Mouse (Mus musculus) cerebellum, postnatal 4 days (tissue): Measurements from ENCODE around the gene Gng12.

Source experiments
- DNase-seq, 2 experiments: peaks; one replicate each; pipeline ENCODE4 v3.0.0; 2022; ENCODE audit warnings: low spot score in 2 of 2, mixed read lengths in 1 of 2

The Gng12 gene

DNA sequence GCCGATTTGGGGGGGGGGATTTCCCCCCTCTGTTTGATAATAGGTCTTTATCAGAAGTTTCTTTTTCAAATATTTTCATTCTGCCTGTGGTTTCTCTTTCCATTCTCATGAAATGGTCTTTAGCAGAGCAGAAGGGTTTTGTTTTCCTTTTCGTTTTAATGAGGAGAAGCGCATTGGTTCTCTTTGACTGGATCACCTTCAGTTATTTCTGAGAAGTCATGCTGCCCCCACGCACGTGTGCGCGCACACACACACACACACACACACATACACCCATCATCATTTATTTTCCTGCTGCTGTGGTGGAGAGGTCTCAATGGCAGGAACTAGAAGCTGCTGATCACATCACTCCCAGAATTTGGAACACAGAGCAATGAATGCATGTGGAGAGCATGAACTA, 20.8 kb downstream of the Gng12 start:
- no peak for DNase-seq

DNA sequence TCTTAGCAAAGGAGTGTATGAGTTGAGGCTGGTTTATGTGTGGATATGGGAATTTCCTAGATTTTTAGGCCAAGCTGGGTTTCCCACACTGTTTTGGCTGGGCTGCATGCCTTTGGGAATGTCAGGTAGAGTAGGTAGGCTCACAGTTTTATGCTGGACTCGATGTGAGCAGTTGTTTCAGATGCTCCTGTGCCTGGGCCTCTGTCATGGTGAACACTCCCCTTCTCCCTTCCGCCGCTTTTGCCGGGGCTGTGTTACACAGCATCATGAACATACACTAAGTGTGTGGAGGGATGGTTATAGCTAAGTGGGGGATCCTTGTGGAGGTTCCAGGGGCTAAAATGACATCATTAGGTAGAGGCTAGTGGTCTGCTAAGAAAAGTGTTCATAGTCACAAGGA, 24.6 kb downstream of the Gng12 start:
- DNase-seq = no peak

DNA sequence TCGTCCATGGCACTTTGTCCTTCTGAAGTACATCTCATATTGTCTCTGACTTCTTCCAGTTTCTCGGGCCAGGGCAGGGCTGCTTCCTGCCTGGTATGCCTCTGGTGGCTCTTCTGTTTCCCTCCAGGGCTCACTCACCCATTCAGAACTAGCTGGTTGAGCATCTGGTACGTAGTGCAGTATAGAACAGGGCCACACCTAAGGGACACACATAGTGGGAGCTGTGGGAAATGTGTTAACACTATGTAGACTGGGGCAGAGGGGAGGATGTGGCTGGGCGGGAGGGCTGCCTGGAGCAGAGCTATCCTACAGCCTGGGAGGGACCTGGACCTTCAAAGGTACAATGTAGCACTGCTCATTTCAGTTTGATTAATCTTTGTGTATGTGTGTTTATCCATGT, 25.6 kb downstream of the Gng12 start:
- no peak for DNase-seq

DNA sequence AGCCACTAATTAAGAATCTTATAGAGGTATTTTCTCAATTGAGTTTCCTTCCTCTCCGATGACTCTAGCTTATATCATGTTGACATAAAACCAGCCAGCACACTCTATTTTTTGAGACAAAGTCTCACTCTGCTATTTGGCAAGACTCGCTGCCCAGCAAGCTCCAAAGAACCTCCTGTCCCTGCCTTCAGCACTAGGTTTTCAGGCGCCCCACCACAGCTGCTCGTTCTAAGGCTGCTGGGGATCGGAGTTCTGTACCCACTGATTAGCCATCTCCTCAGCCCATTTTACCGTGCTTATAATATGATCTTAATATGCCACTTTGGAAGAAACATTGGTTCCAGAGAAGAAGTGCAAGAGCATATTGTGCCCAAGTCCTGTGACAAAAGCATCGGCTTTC, 26.3 kb downstream of the Gng12 start:
- no peak for DNase-seq

DNA sequence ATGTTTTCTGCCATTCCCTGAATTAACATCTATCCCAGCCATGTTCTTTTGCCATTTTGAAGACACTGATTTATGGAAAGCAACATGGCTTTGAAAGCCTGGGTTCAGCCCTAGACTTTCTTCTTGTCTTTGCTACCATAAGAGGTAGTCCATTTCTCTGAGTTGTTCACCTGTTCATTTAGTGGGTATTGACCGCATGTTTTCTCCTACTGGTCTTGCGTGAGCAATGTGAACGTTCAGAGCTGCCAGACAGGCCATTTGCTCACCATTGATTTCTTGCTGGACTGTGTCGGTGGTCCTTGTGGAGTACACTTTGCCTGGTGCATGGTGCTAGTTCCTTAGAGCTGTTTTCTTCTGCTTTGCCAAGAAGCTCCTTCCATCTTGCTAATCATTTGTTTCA, 27.7 kb downstream of the Gng12 start:
- no peak for DNase-seq

DNA sequence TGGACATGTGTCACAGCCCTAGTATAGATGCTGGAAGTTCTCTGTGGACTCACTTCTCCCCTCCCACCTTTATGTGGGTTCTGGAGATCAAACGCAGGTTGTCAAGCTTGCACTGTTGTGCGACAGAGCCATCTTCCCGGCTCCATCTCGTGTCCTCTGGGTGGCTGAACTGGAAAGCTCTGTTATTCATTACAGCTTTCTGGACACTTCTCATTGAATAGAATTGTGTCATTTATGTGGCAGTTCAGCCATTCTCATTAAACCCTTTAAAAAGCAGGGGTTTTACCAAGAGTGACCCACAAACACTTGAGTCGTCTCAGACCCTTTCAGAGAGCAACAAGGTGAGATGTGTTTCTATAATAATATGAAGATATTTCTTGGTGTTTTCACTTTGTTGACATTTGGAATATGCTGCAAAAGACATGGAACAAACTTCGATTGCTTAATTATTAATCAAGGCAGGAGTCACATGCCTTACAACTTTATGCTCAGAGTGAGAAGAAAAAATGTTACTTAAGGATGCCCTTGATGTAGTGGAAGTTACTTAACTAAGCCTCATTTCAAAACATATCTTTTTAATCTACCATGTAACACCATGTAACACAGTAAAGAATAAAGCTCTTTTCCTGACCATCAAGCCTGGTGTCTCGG, 28.2 kb downstream of the Gng12 start:
- no peak for DNase-seq

DNA sequence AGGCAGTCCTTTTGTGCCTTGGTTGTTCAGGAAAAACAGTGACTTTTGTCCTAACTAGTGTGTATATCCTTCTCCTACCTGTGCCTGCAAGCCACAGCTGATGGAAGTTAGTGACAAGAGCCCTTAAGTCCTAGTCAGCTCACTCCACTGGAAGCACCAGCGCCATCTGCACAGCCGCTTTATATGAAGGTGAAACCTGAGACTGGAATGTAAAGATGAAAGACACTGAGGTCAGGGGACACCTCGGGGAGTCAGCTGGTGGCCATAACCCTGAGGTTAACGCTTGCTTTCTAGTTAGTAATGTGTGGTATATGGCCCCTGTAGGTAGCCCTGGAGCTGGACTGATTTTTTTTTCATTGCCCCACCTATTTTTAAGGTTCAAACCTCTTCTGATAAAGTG, 30.1 kb downstream of the Gng12 start:
- DNase-seq = no peak

DNA sequence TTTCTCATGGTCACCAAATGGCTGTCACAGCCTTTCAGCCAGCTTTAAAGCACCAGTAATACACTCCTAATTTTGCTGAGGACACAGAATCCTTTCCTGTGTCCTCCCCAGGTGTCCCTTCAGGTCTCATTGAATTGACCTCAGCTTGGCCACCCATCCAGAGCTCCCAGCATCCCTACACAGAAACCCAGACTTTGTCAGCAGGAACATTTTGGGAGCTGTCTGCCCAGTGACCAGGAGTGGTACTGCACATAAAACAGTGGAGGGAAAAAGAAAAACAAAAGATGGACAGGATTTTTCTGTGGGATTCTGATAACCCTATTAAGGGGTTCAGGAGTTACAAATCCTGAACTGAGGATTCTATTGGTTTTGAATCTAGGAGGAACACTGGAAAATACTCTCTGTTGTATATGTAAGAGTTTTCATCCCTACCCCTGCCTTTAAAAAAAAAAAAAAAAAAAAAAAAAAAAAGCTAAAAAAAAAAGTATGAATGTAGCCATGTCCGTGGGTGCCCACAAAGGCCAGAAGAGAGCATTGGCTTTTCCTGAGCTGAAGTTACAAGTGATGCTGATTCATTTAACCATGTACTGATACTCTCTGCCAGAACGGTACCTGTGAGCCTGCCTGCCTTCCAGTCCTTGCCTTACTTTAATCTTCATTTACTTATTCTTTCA, 32.9 kb downstream of the Gng12 start:
- DNase-seq = no peak

DNA sequence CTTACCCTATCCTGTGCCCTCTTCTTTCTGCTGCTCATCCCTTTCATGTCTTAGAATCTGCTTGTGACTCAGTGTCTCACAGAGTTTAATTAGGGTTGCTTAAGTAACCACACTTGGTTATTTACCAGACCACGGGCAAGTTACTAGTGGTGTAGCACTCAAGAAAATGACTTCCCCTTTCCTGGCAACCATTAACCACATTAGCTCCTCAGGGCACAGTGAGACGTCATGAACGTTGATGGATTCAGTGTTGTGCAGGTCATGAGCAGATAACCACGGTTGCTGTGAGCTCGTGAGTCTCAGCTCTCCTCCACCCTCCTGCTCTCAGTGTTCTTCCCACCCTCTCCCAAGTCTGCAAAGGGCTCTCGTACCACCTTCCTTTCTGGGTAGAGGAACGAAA, 33.5 kb downstream of the Gng12 start:
- no peak for DNase-seq

DNA sequence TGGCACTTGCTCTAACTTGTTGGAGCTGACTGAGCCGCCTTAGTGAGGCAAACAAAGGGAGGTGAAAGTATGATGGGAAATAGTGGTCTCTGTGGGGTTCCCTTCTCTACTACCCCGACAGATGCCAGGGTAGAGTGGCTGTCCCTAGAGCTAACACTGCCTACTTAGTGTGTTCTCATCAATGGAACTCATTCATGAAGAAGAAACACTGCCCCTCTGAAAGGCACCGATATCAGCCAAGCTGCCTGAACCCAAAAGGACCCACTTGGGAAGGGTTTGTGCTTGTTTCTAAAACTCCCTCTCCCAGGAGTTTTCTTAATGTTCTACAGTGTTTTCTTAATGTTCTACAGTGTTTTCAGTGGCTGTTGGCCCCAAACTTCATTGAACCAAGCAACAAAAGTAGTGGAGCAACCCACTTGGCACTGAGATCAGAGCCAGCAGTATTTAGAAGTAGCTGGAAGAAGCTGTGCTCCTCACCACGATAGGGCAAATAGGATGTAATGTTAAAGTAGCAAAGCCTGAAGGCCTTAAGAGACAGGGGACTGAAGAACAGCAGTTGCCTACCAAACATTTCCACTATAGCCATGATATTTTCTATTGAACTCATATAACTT, 36.1 kb downstream of the Gng12 start:
- DNase-seq = no peak

DNA sequence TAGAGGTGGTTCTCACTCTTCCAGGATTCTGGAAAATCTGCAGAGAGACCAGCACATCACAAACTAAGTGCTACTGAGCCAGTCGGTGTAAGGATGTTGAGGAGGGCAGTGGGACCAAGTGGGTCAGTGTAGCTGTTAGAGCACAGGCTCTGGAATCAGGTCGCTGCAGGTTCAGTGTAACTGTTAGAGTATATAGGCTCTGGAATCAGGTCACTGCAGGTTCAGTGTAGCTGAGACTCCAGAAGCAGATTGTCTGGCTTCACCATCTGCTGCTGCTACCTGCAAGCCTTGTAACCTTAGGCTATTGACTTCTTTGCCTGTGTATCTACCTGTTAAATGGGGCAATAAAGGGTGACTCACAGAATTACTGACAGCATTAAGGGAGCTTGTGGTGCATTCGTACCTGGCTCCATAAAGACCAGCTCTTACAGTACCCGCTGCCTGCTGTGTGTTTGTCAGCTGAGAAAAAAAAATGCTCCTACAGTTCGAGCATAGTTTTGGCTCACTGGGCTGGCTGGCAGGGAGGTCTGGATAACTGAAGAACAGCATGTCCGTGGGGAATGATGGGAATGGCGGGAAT, 44.5 kb downstream of the Gng12 start:
- DNase-seq = no peak

DNA sequence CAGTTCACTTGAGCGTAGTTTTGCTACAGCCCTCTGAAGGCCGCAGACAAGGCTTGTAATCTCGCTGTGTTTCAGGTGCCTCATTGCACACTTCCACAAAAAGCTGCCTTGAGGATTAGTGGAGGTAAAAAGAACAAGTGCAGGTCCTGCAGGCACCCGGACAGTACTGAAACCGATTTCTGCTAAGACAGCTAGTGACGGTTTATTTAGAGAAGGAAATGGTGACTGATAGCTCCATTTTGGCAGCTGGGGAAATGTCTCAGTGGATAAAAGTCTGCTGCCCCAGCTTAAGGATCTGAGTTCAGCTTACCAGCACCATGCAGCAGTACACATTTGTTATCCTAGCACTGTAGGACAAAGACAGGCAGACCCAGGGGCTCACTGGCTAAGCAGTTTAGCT, 45.6 kb downstream of the Gng12 start:
- no peak for DNase-seq

DNA sequence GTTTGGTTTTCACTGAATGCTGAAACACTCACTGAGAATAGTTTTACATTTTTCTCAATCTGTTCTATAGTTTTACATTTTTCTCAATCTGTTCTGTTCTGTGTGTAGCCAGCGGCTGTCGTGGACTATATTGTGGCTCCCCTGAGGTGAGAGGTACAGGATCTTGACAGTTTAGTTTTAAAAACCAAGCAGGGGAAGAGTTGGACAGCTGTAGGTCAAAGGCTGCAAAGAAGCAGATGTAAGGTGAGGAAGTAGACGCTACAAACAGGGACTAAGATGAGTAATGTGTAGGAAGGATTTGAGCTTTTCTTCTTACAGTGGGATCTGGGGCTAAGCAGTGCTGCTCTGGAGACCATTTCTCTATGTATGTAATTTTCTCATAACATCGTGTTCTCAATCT, 46.6 kb downstream of the Gng12 start:
- DNase-seq = no peak

DNA sequence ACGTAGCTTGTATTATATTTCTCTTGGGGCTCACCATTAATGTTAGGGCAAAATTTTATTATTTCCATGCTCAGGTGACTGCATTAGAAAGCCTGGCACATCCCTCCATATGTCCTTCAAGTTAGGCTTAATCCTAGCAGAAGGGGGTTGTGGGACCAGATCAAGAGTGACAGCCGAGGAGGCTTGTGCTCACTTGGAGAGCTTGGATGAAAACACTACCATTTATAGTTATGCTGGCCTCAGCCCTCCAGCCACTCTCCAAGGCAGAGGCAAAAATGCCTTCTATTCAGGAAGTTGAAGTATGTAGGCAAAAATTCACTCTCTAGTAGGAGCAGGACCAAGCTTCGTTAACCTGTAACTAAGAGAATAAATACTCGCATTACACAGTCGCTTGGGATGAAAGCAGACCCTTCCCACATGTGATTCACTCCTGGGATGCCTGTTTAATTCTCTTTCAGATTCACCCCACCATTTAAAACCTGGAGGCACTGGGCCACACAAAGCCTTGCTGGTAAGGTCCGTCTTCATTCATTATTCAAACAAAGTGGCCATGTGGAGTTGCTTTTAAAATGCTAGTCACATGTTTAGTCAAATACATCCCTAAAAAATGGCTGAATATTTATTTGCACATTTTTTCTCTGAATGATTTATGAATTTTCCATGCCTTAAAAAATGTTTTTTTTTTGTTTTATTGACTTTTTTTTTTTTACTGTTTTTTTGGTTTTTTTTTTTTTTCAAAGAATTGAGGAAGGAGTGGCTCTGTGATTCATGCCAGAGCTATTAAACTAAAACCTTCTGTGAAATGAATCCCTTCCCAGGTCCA, 47.4 kb downstream of the Gng12 start:
- no peak for DNase-seq

DNA sequence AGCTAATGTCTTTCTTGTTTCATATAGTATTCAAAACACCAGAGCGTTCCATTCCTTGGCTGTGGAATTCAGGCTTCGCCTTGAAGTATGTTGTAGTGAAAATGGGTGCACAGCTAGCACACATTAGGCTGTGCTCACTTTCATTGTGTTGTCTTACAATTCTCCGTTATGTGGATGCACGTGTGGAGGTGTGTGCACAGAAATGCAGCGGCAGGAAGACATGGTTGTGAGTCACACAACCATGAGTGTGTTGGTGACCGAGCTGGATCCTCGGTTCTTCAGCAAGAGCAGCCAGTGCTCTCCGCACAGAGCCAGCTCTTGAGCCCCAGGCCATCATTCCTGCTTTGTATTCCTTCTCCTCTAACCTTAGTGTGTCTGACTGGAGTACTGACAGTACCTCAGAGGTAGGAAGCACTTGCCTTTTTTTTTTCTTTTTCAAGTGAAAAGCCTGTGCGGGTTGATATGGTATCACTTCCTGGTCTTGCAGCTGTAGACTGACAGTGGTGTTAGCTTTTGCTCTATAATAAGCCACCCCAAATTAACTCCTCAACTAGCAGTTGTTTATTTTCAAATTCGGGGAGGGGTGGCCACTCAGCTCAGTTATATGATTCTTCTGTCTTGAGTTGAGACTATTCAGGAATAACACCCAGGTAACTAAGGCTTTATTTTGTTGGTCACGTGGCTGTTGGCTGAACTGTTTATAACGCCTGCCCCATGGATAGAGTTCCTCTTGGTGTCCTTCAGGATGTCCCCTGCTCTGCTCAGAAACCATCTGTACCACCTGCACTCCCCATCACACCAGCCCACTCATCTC, 48.2 kb downstream of the Gng12 start:
- no peak for DNase-seq

DNA sequence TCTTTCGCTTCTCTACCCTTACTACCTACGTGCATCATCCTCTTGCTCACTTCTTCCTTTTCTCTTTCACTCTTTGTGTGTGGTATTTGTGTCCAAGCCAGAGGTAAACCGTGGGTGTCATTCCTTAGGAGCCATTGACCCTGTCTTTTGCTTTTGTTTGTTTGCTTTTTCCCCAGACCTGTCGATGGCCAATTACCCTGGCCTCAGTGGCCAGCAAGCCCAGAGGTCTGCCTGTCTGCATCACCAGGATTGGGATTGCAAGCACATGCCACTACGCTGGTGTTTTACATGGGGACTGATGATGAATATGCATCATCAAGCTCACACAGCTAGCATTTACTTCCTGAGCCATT, 48.8 kb downstream of the Gng12 start:
- no peak for DNase-seq

DNA sequence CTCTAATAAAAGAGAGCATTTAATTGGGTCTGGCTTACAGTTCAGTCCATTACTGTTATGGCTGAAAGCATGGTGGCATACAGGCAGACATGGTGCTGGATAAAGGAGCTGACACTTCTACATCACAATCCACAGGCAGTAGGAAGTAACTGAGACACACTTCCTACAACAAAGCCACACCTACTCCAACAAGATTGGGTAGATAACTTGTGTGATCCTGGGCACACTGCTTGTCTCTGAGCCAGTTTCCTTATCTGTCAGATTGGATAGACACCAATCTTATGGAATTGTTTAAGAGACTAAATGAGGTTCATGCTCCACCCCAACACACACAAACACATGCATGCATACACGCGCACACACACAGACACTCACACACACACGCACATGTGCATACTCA, 51.9 kb downstream of the Gng12 start:
- no peak for DNase-seq

DNA sequence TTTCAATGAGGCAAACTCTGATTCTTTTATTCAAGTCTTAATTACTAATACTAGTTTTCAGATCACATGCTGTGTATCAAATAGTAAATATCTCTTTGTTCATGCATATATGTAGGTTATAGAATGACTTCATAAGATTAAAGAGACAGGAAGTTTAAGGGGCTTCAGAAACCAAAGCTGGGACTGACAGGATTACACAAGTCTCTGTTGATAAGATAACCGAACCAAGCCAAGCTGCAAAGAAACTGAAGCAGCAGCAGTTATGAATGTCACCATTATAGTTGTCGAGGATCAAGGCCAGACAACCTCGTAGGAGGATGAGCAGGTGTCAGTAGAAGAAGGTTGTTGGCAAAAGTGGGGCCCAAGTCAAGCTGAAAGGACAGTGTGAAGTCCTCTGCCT, 52.7 kb downstream of the Gng12 start:
- no peak for DNase-seq

DNA sequence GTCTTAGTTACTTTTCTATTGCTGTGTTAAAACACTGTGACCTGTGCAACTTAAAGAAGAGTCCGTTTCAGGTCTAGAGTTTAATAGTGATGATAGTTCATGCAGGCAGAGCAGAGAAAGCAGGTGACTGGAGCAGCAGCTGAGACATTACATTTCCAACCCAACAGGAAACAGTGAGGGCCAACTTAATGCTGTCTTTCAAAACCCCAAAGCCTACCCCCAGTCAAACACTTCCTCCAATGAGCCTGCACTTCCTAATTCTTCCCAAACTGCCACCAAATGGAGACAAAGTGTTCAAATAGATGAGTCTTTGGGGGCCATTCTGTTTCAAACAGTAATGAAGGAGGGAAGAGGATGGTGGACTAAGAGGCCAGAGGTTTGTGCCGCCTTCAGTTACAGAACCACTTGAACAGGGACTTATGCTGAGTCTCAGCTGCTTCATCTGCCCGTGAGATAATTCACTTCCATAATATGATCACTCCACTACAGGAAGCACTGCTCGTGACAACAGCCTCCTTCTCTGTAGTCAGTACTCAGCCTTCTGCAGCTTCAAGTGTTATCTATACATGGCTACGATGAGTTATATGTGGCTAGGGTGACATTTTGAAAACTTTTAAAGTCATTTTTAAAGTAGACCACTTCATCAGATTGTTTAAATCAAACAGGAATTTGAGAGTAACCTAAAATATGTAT, 55.7 kb downstream of the Gng12 start:
- no peak for DNase-seq

DNA sequence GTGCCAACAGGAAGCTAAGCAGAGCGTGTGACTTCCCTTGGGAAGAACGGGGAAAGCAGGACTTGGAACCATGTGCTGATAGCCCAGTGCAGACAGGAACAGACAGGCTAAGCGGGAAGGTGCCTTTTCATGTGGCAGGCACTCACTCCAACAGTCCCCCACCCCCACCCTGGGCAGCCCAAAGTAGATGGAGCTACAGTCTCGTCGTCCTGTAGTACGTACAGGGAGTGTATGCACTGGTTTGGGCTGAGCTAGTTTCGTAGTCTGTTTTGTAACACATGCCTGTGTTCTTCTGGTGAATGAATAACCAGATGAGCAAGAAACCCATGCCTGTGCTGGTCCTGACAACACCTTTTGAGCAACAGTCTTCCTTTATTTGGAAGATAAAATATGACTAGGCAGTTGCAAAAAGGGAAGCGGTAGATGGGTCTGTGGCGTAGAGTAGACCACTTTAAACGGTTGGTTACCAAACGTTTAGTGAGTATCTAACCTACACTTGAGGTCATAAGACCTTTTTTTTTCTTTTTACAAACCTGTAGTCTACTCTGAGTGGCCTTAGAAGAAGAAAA, 57.8 kb downstream of the Gng12 start:
- no peak for DNase-seq
